Mouse (Mus musculus) bone marrow macrophage, adult 2 months (primary cell): ENCODE results near the gene Spata48.

Experiments used
- CTCF ChIP-seq: IDR thresholded peaks from 2 replicates; pipeline ENCODE4 v1.5.1; 2012; ENCODE audit warnings: low read depth, mild to moderate bottlenecking, low read length, moderate library complexity
- POLR2A ChIP-seq: IDR thresholded peaks from 2 replicates; pipeline ENCODE4 v1.6.1; 2012; ENCODE audit warnings: mild to moderate bottlenecking, low read depth, low read length, borderline replicate concordance

- TF ChIP-seq POLR2A, result no peak
- TF ChIP-seq CTCF, result no peak
These were observed 66.9 kb downstream of the Spata48 start for GRCm38 (mm10) chr11:11528760-11529159.
